Mouse (Mus musculus) testis, postnatal 14 days (tissue): ENCODE measurements around the gene Ankrd2.

Experiments used
- DNase-seq: peaks from one replicate; pipeline ENCODE4 v3.0.0; 2021; ENCODE audit warnings: low spot score

Ankrd2 gene

GRCm38 (mm10) chr19:42035456-42036248, at the start of gene Ankrd2:
Ankrd2 (plus strand) TSS chr19:42036000.
- DNase-seq, result peak; percentile 82

DNA sequence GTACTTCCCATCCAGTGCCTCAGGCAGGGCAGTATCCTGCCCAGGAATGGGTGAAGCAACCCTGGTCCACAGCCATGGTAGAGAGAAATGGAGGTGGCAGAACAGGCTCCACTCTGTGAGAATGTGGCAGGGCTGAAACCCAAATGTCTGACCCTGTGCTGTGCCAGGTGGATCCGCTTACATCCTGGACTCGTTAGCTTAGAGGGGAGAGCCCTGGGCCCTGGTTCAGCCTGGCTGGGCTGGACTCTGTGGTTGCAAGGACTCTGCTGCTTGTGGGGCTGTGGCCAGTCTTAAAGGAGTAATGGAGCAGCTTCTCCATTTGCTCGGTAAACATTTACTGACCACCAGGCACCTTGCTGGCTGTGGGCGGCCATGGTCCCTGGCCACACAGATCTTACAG, 48.6 kb upstream of the Ankrd2 start:
- no peak for DNase-seq

DNA sequence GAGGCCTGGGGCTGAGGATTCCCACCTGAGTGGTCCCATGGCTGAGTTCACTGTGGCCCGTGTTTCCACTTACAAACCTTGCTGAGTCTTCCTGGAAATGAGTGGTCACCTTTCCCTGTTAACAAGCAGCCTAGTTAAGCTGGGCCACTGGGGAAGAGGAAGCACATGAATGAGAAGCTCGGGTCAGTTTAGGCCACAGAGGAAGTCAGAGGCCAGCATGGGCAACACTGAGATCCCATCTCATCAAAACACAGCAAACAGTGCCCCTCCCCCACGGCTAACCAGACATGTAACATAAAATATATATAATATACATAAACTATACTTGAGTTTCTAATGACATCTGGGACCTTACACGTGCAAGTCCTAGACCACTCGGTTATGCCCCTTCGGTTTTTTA, 46.0 kb upstream of the Ankrd2 start:
- no peak for DNase-seq

DNA sequence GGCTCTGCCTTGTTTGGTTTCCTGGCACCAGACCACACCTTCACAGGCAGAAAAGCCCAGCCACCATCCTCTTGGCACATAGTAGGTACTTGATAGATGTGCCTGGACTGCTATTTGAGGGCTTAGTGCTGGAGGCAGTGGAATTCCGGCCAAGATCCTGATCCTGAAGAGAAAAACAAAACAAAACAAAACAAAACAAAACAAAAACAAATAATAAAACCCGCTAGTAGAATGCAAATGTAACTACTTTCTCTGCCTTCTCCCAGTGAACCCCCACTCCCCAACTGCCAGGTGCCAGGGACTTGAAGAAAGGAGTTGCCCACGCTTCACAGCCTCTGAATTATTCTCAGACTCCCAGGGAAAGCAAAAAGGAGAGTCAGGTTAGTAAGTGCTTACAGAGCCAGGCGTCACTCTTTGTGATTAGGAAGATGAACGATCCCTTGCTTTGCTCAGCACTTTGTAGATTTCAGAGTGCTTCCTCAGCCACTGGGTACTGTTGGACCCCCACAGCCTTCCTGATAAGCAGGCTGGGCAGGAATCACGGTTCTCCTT, 43.8 kb upstream of the Ankrd2 start:
- no peak for DNase-seq

GRCm38 (mm10) chr19:41992971-41993370, 42.8 kb upstream of the Ankrd2 start:
- DNase-seq, result no peak

GRCm38 (mm10) chr19:41993484-41993883, 42.3 kb upstream of the Ankrd2 start:
- DNase-seq, result peak; percentile 84

- no peak for DNase-seq
Measured at GRCm38 (mm10) chr19:41994023-41994422, 41.8 kb upstream of the Ankrd2 start.

DNA sequence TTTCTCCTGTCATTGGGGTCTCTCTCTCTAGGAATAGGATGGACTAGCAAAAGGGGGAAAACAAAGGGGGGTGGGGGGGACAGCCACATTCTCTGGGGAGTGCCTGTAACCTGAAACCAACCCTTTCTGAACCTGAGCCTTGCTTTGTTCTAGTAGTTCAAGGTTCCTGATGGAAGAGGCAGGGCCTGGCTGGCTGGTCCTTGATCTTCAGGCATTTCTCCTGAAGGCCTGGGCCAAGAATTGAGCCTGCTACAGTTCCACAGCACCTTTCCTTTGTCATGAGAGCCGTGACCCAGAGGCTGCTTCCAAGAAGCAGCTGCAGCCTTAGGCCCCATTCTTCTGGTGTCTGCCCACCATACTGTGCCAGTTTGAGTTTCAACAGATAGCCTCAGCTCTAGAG, 40.3 kb upstream of the Ankrd2 start:
- no peak for DNase-seq

- no peak for DNase-seq
Measured at GRCm38 (mm10) chr19:41997090-41997489, 38.7 kb upstream of the Ankrd2 start.

DNA sequence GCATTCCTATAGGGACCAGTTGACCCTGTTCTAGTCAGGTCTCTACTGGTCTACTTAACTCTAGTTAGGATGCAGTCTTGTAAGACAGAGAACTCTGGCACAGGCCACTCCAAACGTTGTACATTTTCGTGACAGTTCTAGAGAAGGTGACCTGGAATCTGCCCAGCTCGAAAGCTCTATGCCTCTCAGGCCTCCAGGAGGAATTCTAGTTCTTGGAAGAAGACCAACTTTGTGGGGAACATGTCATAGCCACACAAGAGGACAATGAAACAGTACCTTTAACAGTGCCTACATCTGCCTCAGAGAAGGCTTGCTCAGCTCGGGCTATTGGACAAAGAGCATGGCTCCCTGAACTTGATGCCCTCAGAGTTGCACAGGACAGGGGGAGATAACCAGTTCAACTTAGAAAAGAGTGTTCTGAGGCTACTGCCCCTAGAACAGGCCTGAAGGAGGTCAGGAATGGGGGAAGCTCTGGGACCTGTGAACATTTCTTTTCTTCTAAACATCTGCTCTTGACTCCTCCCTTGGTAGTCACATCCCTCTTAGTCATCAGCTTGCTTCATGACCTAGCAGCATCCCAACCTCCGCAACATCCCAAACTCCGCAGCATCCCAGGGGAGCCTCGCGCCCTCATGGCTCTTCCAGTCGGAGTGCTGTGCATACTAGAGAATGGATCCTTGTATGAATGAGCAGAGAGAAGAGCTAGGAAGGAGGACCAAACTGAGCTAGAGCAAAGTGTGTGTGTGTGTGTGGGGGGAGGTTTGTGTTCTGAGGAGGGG, 36.8 kb upstream of the Ankrd2 start:
- DNase-seq, result no peak

GRCm38 (mm10) chr19:41999688-42000283, 36.0 kb upstream of the Ankrd2 start:
- DNase-seq, result no peak

DNA sequence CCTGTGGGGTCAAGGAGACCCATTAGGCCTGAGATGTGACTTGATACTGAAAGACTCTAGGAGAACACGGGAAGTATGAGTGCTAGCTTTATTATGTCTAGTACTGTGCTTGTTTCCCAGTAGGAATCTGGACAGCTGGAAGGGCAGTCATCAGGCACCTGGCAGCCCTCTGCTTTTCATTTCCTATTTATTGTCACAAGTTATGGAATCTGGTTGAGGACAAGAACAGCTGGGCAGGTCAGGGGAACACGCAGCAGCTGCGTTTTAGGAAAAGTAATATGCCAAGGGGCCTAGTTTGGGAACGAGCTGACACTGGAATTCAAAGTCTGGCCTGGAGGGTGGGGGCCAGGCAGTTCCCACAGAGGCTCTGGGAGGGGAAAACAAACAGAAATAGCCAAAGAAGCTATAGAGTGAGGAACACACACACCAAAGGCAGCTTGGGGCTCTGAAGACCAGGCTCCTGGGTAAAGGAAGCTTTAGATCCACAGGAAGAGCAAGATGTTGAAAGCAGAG, 35.3 kb upstream of the Ankrd2 start:
- no peak for DNase-seq

DNA sequence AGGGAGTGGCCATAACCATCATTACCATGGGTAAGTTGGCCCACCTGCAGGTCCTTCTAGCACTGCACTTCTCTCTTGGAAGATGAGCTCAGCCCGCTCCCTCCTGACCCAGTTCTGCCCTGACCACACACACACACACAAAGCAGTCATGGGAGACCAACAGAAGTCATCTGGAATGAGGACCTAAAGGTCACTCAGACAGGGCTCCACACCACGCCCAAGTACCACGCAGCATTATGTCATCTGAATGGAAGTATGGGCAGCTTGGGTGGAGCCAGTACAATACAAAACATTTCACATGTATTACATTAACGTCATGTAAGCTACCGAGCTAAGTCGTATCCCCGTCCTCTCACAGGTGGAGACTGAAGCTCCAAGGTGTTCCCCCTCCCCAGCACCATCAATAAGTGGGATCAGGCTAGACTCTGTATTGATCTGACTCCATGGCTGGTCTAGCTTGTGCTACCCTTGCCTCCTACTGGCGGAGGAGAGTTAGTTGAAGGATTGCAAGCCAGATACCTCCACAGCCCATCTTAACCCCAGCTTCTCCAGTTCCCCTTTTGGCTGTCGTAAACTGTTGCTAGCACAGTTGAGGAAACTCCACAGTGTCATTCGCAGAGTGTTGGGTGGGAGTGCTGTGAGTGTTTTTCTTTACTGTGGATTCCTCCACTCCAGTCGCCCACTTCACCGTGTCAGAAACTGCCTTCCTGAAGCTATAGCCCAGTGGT, 34.4 kb upstream of the Ankrd2 start:
- no peak for DNase-seq

DNA sequence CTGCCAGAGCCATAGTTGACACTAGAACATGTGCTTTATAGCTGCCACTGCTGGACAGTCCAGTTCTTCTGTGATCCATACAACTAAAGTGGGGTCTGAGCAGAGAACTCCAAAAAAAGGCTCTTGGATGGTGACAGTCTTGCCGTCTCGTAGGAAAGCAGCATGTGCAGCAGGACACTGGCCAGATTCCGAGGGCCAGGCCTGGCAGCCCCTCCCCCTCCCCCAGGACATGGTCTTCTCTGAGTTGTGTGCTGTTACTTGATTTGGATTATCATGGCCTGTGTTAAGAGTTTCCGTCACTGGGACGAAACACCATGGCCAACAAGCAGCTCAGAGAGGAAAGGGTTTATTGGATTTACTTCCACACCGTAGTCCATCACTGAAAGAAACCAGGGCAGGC, 31.5 kb upstream of the Ankrd2 start:
- no peak for DNase-seq

DNA sequence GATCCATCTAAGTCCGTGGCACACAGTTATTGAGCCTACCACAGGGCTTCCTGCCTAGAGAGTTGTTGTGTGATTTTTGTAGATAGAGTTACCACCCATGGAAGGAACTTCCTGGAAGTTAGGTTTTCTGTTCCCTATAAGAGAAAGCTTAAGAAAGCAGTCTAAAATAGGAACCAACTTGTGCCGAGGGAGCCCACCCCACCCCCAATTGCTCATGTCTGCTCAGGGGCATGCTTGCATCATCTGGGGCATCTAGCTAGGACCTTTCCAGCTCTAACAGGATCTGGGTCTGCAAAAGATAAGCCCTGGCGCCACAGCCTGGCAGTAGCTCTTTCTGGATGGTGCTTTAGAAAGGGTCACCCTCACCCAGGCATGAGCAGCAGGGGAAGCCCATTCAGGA, 30.2 kb upstream of the Ankrd2 start:
- no peak for DNase-seq

GRCm38 (mm10) chr19:42006568-42006967, 29.2 kb upstream of the Ankrd2 start:
- no peak for DNase-seq

DNA sequence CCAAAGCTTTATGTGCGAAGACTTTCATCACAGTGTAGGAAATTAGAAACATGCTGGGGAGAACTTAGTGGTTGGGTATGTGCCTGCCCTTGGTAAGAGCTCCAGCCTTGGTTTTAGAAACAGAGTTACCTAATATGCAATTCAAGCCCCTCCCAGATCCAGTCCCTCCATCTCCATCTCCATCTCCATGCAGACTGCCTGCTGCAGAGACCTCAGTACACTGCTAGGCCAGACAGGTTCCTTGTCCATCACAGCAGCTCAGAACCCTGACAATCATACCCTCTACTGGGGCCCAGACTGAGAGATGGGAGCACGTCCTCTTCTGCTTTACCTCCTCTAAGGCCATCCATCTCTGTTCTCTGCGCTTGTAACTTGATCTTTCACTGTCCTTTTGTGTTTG, 27.2 kb upstream of the Ankrd2 start:
- no peak for DNase-seq

GRCm38 (mm10) chr19:42009067-42009466, 26.7 kb upstream of the Ankrd2 start:
- no peak for DNase-seq

DNA sequence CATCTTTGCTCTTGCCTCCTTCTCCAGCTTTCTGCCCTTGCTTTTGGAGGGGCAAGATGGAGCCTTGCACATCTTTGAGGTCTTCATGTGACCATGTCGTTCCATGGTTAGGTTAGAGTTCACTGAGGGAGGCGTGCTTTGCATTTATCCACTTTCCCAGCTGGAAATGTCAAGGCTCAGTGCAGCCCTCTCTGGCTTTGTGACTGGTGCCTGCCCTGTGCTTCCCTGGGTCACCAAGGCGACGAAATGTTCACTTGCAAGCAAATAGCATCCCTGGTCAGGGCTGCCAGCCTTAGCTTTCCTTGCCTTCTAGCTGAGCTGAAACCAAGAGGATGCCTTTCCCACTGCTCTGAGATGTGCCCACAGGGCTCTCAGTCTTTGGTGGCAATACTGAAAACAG, 25.4 kb upstream of the Ankrd2 start:
- no peak for DNase-seq

GRCm38 (mm10) chr19:42011123-42011522, 24.7 kb upstream of the Ankrd2 start:
- DNase-seq, result no peak

- no peak for DNase-seq
Measured at GRCm38 (mm10) chr19:42014231-42014825, 21.5 kb upstream of the Ankrd2 start.
